Comparison of ENCODE assay signal across 8 mouse cellular contexts in genomic region chr2:122702181-122703036, GRCm38 (mm10). TPM values are rescaled to one million over a fixed set of nuclear protein-coding genes. Genes with fewer than 3 reads are reported as not detected.
DNase-seq lines count a peak whose midpoint lies in the region; ATAC-seq and TF ChIP-seq lines count a peak whose summit lies in the region.

Slc30a4 (minus strand) TSS chr2:122702663.

- peak within 1 kb of the TSS; percentile 77 for H3K9ac ChIP-seq in lung, embryonic 15.5 days

- peak within 1 kb of the TSS; percentile 81 for H3K4me3 ChIP-seq in E14TG2a.4 (replicated peaks; ENCODE audit: low read length)
- H3K4me3 ChIP-seq in lung, embryonic 15.5 days: peak within 1 kb of the TSS; percentile 85

- H3K27ac ChIP-seq in lung, embryonic 15.5 days: peak within 1 kb of the TSS; percentile 73; the same call in 1 of the 2 replicates

- H3K4me2 ChIP-seq in lung, embryonic 15.5 days: peak within 1 kb of the TSS; percentile 80

- TF ChIP-seq CTCF in E14TG2a.4 (conservative IDR thresholded peaks at IDR 0.05; ENCODE audit: low read length): no peak

- peak; percentile 83 for DNase-seq in cerebellum, adult 11-12 months
- DNase-seq in forelimb bud, embryonic 11.5 days (ENCODE audit: low read depth, low spot score): peak; percentile 75
- DNase-seq in heart, postnatal 36 days: peak; percentile 80 to 82
- DNase-seq in layer of hippocampus, adult 8-10 months (ENCODE audit: low spot score in 2 of 2): peak; percentile 27 to 45
- peak; percentile 77 for DNase-seq in ovary, adult 18-20 months (ENCODE audit: low spot score)
- peak; percentile 84 for DNase-seq in thymus, postnatal 0 days (ENCODE audit: low spot score)

- ATAC-seq in lung, embryonic 15.5 days (ENCODE audit: borderline replicate concordance, extremely low read depth, low FRiP score, low TSS enrichment): peak; percentile 99

- WGBS in lung, embryonic 15.5 days: under 1% methylated on average over 111 of the region's 111 CpGs

- peaks cover 8% of the 10 kb centered on the region for H3K4me1 ChIP-seq in E14TG2a.4 (replicated peaks; ENCODE audit: low read depth, low read length)
- H3K4me1 ChIP-seq in lung, embryonic 15.5 days: peaks cover 4% of the 10 kb centered on the region; the same call in 1 of the 2 replicates

- H3K9me3 ChIP-seq in E14TG2a.4 (ENCODE audit: low read length): no peaks in the 10 kb centered on the region
- H3K9me3 ChIP-seq in lung, embryonic 15.5 days: no peaks in the 10 kb centered on the region

- no peaks in the 10 kb centered on the region for H3K36me3 ChIP-seq in E14TG2a.4 (ENCODE audit: insufficient read depth, low read length)
- no peaks in the 10 kb centered on the region for H3K36me3 ChIP-seq in lung, embryonic 15.5 days

- peaks cover 41% of the 10 kb centered on the region for H3K27me3 ChIP-seq in E14TG2a.4 (ENCODE audit: insufficient read depth, low read length)
- H3K27me3 ChIP-seq in lung, embryonic 15.5 days: no peaks in the 10 kb centered on the region

- intact Hi-C loops in heart, postnatal 36 days (cut with DNase I): loop anchor here (2.0 kb wide), 1 partner anchor 36 kb away; the partner anchor contains the start of gene Bloc1s6

RNA-seq across cellular contexts. Expression of gene Slc30a4, which starts in this region (rescaled TPM):
- total RNA-seq in heart, postnatal 36 days (2021): 1 to 10 TPM; 8.3 to 9.6 TPM
- total RNA-seq in layer of hippocampus, adult 8-10 months (2022): 10 to 100 TPM; 30.2 to 35.3 (median 33.0) TPM
- polyA plus RNA-seq in lung, embryonic 15.5 days (2015; fragmentation: Nextera tagmentation; extraction: Ambion mirVana): 6.7 and 6.8 TPM in 2 replicates
- polyA plus RNA-seq in thymus, postnatal 0 days (2015; fragmentation: Nextera tagmentation; extraction: Ambion mirVana): 5.9 and 6.2 TPM in 2 replicates

Comparison
In these comparisons a context has a peak if more than half of its experiments do, and no peak if none do; other contexts are left out.
1. Peak in every context shown above with its lines: DNase-seq, ATAC-seq, H3K4me3 ChIP-seq and H3K27ac ChIP-seq.